1 mouse cellular context compared by ENCODE assay signal in the genomic region with DNA sequence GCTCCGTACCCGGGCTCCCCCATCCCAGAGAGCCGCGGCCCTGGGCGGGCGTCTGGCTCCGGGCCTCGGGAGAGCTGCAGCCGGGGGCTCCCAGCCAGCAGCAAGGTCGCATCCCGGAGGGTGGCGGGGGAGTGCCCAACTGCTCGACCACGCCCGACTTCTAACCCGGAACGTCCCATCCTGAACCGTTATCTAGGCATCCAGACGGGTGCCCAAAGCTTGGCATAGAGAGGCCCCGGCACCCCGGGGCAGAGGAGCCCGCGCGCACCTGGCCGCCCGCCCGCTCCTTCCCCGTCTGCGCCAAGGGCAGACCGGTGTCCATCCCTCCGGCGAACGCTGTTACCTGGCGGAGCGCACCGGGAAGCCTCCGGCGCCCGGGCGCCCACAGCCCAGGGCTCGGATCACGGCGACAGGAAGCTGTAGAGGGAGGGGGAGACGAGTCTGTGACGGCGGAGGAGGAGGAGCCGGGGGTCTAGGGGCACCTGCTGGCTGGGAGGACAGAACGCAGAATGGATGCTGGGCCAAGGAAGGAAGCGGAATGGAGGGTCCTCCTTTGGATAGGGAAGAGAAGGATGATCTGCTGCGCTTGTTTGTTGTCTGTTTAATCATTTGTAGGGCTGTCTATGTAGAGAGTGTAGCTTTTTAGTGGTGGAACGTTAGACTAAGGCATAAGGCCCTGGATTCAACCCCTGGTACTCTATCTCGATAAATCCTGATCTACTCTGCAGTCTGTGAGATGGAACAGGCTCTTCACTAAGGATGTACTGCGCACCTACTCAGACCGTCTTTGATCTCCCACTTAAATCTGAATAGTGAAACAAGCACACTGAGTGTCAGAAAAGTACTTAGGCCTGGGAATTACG.
TF ChIP-seq lines count a peak whose summit lies in the region.

Gene Tmem136, minus strand, starts transcription at position 437 of the 863 bp plus-strand sequence.

TF ChIP-seq in MEL, 35 proteins besides CTCF, POLR2A, EP300 and RAD21 (continued from another document):
- TF ChIP-seq MXI1 (IDR thresholded peaks at IDR 0.05; ENCODE audit: low read depth, low read length): 0 out of 2 replicates have a peak, but pooled peaks have one; percentile 32
